ENCODE assay signal across 42 mouse cellular contexts in the genomic region with DNA sequence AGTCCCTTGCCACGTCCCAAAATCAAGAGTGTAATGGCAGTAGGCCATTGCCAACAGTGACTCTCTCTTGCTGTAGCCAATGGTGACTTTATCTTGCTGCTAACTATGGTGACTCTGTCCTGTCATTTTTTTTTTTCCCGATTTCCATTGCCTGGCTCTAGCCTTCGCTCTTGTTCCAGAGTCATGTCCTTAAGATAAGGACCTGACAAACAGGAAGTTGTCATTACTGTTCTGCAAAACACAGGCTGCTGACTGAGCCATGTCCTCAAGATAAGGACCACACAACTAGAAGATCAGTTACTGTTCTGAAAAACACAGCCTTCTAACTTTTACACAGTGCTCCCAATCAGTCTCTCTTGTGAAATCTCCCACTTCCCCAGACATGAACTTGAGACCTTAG. TPM values are rescaled to one million over a fixed set of nuclear protein-coding genes. Genes with fewer than 3 reads are reported as not detected.
DNase-seq lines count a peak whose midpoint lies in the region; ATAC-seq lines count a peak whose summit lies in the region.
"Had no signal": no experiment of that assay in that cellular context is flagged by ENCODE, and none has a peak within 500 bp of the region (broad histone marks: within the 10 kb centered on the region; RNA-seq: fewer than 3 reads in every experiment).

No protein-coding gene starts in this region.

- intact Hi-C loops in heart, postnatal 25 days (cut with DNase I) = no loop called here

- 17% methylated on average over 3 of the region's 3 CpGs for WGBS in liver, embryonic 16.5 days (ENCODE audit: insufficient replicate concordance)
- 25% methylated on average over 3 of the region's 3 CpGs for WGBS in liver, embryonic 11.5 days
- 74% methylated on average over 3 of the region's 3 CpGs for WGBS in midbrain, embryonic 15.5 days

- no peaks in the 10 kb centered on the region for H3K9me3 ChIP-seq in liver, embryonic 16.5 days (replicated peaks; ENCODE audit: control insufficient read depth, low read length)
- no peaks in the 10 kb centered on the region for H3K9me3 ChIP-seq in liver, embryonic 11.5 days (ENCODE audit: control insufficient read depth, low read length)
- no peaks in the 10 kb centered on the region for H3K9me3 ChIP-seq in midbrain, embryonic 15.5 days
- H3K9me3 ChIP-seq: forebrain, embryonic 15.5 days; liver, embryonic 15.5 days had no signal

- H3K36me3 ChIP-seq in liver, embryonic 16.5 days (ENCODE audit: control insufficient read depth, insufficient read depth) = no peaks in the 10 kb centered on the region
- H3K36me3 ChIP-seq in liver, embryonic 11.5 days (ENCODE audit: control insufficient read depth, insufficient read depth, low read length) = no peaks in the 10 kb centered on the region
- H3K36me3 ChIP-seq in midbrain, embryonic 15.5 days (replicated peaks) = no peaks in the 10 kb centered on the region
- H3K36me3 ChIP-seq: embryonic facial prominence, embryonic 13.5 days; forebrain, embryonic 10.5 days; forebrain, embryonic 15.5 days; hindbrain, embryonic 15.5 days; limb, embryonic 13.5 days; liver, embryonic 15.5 days; midbrain, embryonic 10.5 days; neural tube, embryonic 12.5 days had no signal

- H3K4me1 ChIP-seq in liver, embryonic 16.5 days (ENCODE audit: control insufficient read depth, low read depth, low read length) = no peaks in the 10 kb centered on the region
- no peaks in the 10 kb centered on the region; the same call in 1 of the 2 replicates for H3K4me1 ChIP-seq in liver, embryonic 11.5 days (replicated peaks; ENCODE audit: control insufficient read depth, insufficient read depth, low read length)
- no peaks in the 10 kb centered on the region for H3K4me1 ChIP-seq in midbrain, embryonic 15.5 days
- H3K4me1 ChIP-seq: embryonic facial prominence, embryonic 13.5 days; forebrain, embryonic 10.5 days; forebrain, embryonic 15.5 days; hindbrain, embryonic 15.5 days; liver, embryonic 15.5 days; midbrain, embryonic 10.5 days; neural tube, embryonic 12.5 days had no signal

- no peak overlapping the region for H3K9ac ChIP-seq in liver, embryonic 16.5 days (ENCODE audit: low read depth, low read length)
- no peak overlapping the region for H3K9ac ChIP-seq in liver, embryonic 11.5 days (ENCODE audit: low read depth, low read length)
- no peak overlapping the region for H3K9ac ChIP-seq in midbrain, embryonic 15.5 days
- H3K9ac ChIP-seq: embryonic facial prominence, embryonic 13.5 days; forebrain, embryonic 15.5 days; hindbrain, embryonic 15.5 days; limb, embryonic 13.5 days; liver, embryonic 15.5 days; neural tube, embryonic 12.5 days had no signal

- H3K4me3 ChIP-seq in liver, embryonic 16.5 days (ENCODE audit: low read depth, low read length) = no peak overlapping the region
- H3K4me3 ChIP-seq in liver, embryonic 11.5 days (ENCODE audit: low read depth, low read length) = no peak overlapping the region
- H3K4me3 ChIP-seq in midbrain, embryonic 15.5 days = no peak overlapping the region
- H3K4me3 ChIP-seq: embryonic facial prominence, embryonic 13.5 days; forebrain, embryonic 10.5 days; forebrain, embryonic 15.5 days; gastrocnemius, adult 2 months; hindbrain, embryonic 15.5 days; limb, embryonic 13.5 days; liver, embryonic 15.5 days; midbrain, embryonic 10.5 days; neural tube, embryonic 12.5 days had no signal

- peak; percentile 5; the same call in 1 of the 2 replicates for ATAC-seq in liver, embryonic 16.5 days (ENCODE audit: low read depth)
- no peak for ATAC-seq in liver, embryonic 11.5 days (replicated peaks; ENCODE audit: low FRiP score)
- peak; percentile 37; the same call in 1 of the 2 replicates for ATAC-seq in granulocyte monocyte progenitor cell, adult 5-6 weeks (replicated peaks; ENCODE audit: poor library complexity, severe bottlenecking)
- ATAC-seq in megakaryocyte-erythroid progenitor cell, adult 5-6 weeks (replicated peaks; ENCODE audit: low FRiP score, low TSS enrichment, poor library complexity, severe bottlenecking) = 0 out of 2 replicates have a peak, but pooled peaks have one; percentile 22
- ATAC-seq in midbrain, embryonic 15.5 days (replicated peaks) = no peak
- ATAC-seq: activated CD4-positive, CD25-positive, alpha-beta regulatory T cell, adult 4 months; forebrain, embryonic 15.5 days; inflammation-experienced regulatory T-cells, adult 6 months; midbrain, embryonic 16.5 days had no signal

- H3K4me2 ChIP-seq in liver, embryonic 16.5 days (ENCODE audit: low read depth, low read length) = no peak overlapping the region
- no peak overlapping the region for H3K4me2 ChIP-seq in liver, embryonic 11.5 days
- no peak overlapping the region for H3K4me2 ChIP-seq in midbrain, embryonic 15.5 days
- H3K4me2 ChIP-seq: embryonic facial prominence, embryonic 13.5 days; forebrain, embryonic 15.5 days; heart, embryonic 11.5 days; hindbrain, embryonic 15.5 days; limb, embryonic 13.5 days; liver, embryonic 15.5 days; neural tube, embryonic 12.5 days had no signal

- no peak overlapping the region for H3K27ac ChIP-seq in liver, embryonic 16.5 days (ENCODE audit: low read length)
- no peak overlapping the region for H3K27ac ChIP-seq in liver, embryonic 11.5 days (ENCODE audit: low read depth, low read length)
- no peak overlapping the region for H3K27ac ChIP-seq in midbrain, embryonic 15.5 days
- H3K27ac ChIP-seq: embryonic facial prominence, embryonic 13.5 days; forebrain, embryonic 10.5 days; forebrain, embryonic 15.5 days; gastrocnemius, adult 2 months; hindbrain, embryonic 15.5 days; limb, embryonic 13.5 days; liver, embryonic 15.5 days; midbrain, embryonic 10.5 days; neural tube, embryonic 12.5 days; stomach, postnatal 0 days had no signal

- H3K27me3 ChIP-seq in liver, embryonic 16.5 days (ENCODE audit: control insufficient read depth, insufficient read depth, low read depth, low read length) = no peaks in the 10 kb centered on the region
- no peaks in the 10 kb centered on the region for H3K27me3 ChIP-seq in liver, embryonic 11.5 days (replicated peaks; ENCODE audit: control insufficient read depth, insufficient read depth, low read length)
- H3K27me3 ChIP-seq in midbrain, embryonic 15.5 days (replicated peaks) = no peaks in the 10 kb centered on the region
- H3K27me3 ChIP-seq: embryonic facial prominence, embryonic 13.5 days; forebrain, embryonic 15.5 days; hindbrain, embryonic 15.5 days; limb, embryonic 13.5 days; liver, embryonic 15.5 days; neural tube, embryonic 12.5 days had no signal

- DNase-seq in heart, adult 18-20 months = peak; percentile 19 to 41
- DNase-seq in heart, postnatal 25 days (ENCODE audit: low spot score) = no peak
- no peak for DNase-seq in liver, embryonic 11.5 days (ENCODE audit: low spot score)
- DNase-seq in frontal cortex, postnatal 25 days (ENCODE audit: low spot score in 2 of 2) = no peak
- DNase-seq: adrenal gland, adult 2 months; adrenal gland, postnatal 36 days; cerebellum, adult 18-20 months; cerebellum, postnatal 25 days; gastrocnemius, adult 2 months; gastrocnemius, postnatal 36 days; kidney, adult 9 months; kidney, postnatal 10 days; layer of hippocampus, adult 9-11 months; lung, postnatal 36 days; right cerebral cortex, adult 18-20 months; thymus, adult 18-20 months; thymus, postnatal 25 days had no signal

RNA-seq across cellular contexts. Expression of gene Ms4a10, which starts 4.0 kb away (rescaled TPM):
- total RNA-seq in heart, adult 18-20 months (2021) = not detected
- total RNA-seq in heart, postnatal 25 days (2021) = not detected
- 0.31 TPM in 1 of 2 replicates, not detected in the other for polyA plus RNA-seq in liver, embryonic 16.5 days (2015; fragmentation: Nextera tagmentation; extraction: Ambion mirVana)
- polyA plus RNA-seq in liver, embryonic 11.5 days (2014; fragmentation: Nextera tagmentation; extraction: Ambion mirVana) = not detected in 2 replicates
- total RNA-seq in granulocyte monocyte progenitor cell, adult 5-6 weeks (2014; fragmentation: Nextera tagmentation) = not detected in 2 replicates
- not detected in 2 replicates for total RNA-seq in granulocyte monocyte progenitor cell, adult 5-6 weeks (2017)
- total RNA-seq in megakaryocyte-erythroid progenitor cell, adult 5-6 weeks (2014; fragmentation: Nextera tagmentation) = not detected in 2 replicates
- total RNA-seq in megakaryocyte-erythroid progenitor cell, adult 5-6 weeks (2017) = not detected in 2 replicates
- polyA plus RNA-seq in midbrain, embryonic 15.5 days (2015; fragmentation: Nextera tagmentation; extraction: Ambion mirVana) = not detected in 2 replicates
- total RNA-seq: gastrocnemius, adult 2 months; gastrocnemius, postnatal 36 days; hematopoietic stem cell, adult 5-6 weeks; left cerebral cortex, adult 18-20 months; left cerebral cortex, postnatal 25 days had no signal
- polyA plus RNA-seq: activated CD4-positive, CD25-positive, alpha-beta regulatory T cell, adult 4 months; brain, embryonic 14.5 days; embryonic facial prominence, embryonic 13.5 days; forebrain, embryonic 10.5 days; forebrain, embryonic 15.5 days; frontal cortex, adult 2 months; heart, embryonic 11.5 days; heart, embryonic 16.5 days; hindbrain, embryonic 15.5 days; inflammation-experienced regulatory T-cells, adult 6 months; limb, embryonic 13.5 days; liver, embryonic 15.5 days; lung, embryonic 16.5 days; midbrain, embryonic 10.5 days; midbrain, embryonic 16.5 days; neural tube, embryonic 12.5 days; spleen, adult 2 months; stomach, postnatal 0 days had no signal

RNA-seq across cellular contexts. Expression of gene Ccdc86, which starts 21.4 kb away (rescaled TPM):
- 1 to 10 TPM; 6.5 TPM for total RNA-seq in heart, adult 18-20 months (2021)
- 1 to 10 TPM; 5.7 to 6.2 TPM for total RNA-seq in heart, postnatal 25 days (2021)
- polyA plus RNA-seq in liver, embryonic 16.5 days (2015; fragmentation: Nextera tagmentation; extraction: Ambion mirVana) = 9.0 and 9.1 TPM in 2 replicates
- polyA plus RNA-seq in liver, embryonic 11.5 days (2014; fragmentation: Nextera tagmentation; extraction: Ambion mirVana) = 46.0 TPM in 2 replicates
- total RNA-seq in granulocyte monocyte progenitor cell, adult 5-6 weeks (2014; fragmentation: Nextera tagmentation) = 19.0 and 23.1 TPM in 2 replicates
- total RNA-seq in granulocyte monocyte progenitor cell, adult 5-6 weeks (2017) = 15.2 and 20.1 TPM in 2 replicates
- total RNA-seq in megakaryocyte-erythroid progenitor cell, adult 5-6 weeks (2014; fragmentation: Nextera tagmentation) = 24.8 and 30.6 TPM in 2 replicates
- 21.0 and 26.2 TPM in 2 replicates for total RNA-seq in megakaryocyte-erythroid progenitor cell, adult 5-6 weeks (2017)
- polyA plus RNA-seq in midbrain, embryonic 15.5 days (2015; fragmentation: Nextera tagmentation; extraction: Ambion mirVana) = 13.3 and 14.1 TPM in 2 replicates

RNA-seq across cellular contexts. Expression of gene Ms4a15, which starts 22.6 kb away (rescaled TPM):
- total RNA-seq in heart, adult 18-20 months (2021) = not detected
- total RNA-seq in heart, postnatal 25 days (2021) = not detected
- not detected in 2 replicates for polyA plus RNA-seq in liver, embryonic 16.5 days (2015; fragmentation: Nextera tagmentation; extraction: Ambion mirVana)
- not detected in 2 replicates for polyA plus RNA-seq in liver, embryonic 11.5 days (2014; fragmentation: Nextera tagmentation; extraction: Ambion mirVana)
- not detected in 2 replicates for total RNA-seq in granulocyte monocyte progenitor cell, adult 5-6 weeks (2014; fragmentation: Nextera tagmentation)
- total RNA-seq in granulocyte monocyte progenitor cell, adult 5-6 weeks (2017) = not detected in 2 replicates
- total RNA-seq in megakaryocyte-erythroid progenitor cell, adult 5-6 weeks (2014; fragmentation: Nextera tagmentation) = not detected in 2 replicates
- not detected in 2 replicates for total RNA-seq in megakaryocyte-erythroid progenitor cell, adult 5-6 weeks (2017)
- polyA plus RNA-seq in midbrain, embryonic 15.5 days (2015; fragmentation: Nextera tagmentation; extraction: Ambion mirVana) = not detected in 2 replicates
- total RNA-seq: adrenal gland, adult 2 months; adrenal gland, postnatal 36 days; gastrocnemius, adult 2 months; gastrocnemius, postnatal 36 days; hematopoietic stem cell, adult 5-6 weeks; left cerebral cortex, adult 18-20 months; left cerebral cortex, postnatal 25 days had no signal
- polyA plus RNA-seq: adrenal gland, adult 2 months; brain, embryonic 14.5 days; embryonic facial prominence, embryonic 13.5 days; forebrain, embryonic 10.5 days; heart, embryonic 11.5 days; heart, embryonic 16.5 days; inflammation-experienced regulatory T-cells, adult 6 months; limb, embryonic 13.5 days; liver, embryonic 15.5 days; lung, embryonic 16.5 days; midbrain, embryonic 10.5 days; midbrain, embryonic 16.5 days; neural tube, embryonic 12.5 days; stomach, postnatal 0 days had no signal

RNA-seq across cellular contexts. Expression of gene Ptgdr2, which starts 33.5 kb away (rescaled TPM):
- total RNA-seq in heart, adult 18-20 months (2021) = not detected
- total RNA-seq in heart, postnatal 25 days (2021) = under 1 TPM in 1 of 2 experiments, not detected in 1; 0.08 TPM
- polyA plus RNA-seq in liver, embryonic 16.5 days (2015; fragmentation: Nextera tagmentation; extraction: Ambion mirVana) = 0.04 and 0.05 TPM in 2 replicates
- polyA plus RNA-seq in liver, embryonic 11.5 days (2014; fragmentation: Nextera tagmentation; extraction: Ambion mirVana) = not detected in 2 replicates
- total RNA-seq in granulocyte monocyte progenitor cell, adult 5-6 weeks (2014; fragmentation: Nextera tagmentation) = not detected in 2 replicates
- not detected in 2 replicates for total RNA-seq in granulocyte monocyte progenitor cell, adult 5-6 weeks (2017)
- not detected in 2 replicates for total RNA-seq in megakaryocyte-erythroid progenitor cell, adult 5-6 weeks (2014; fragmentation: Nextera tagmentation)
- total RNA-seq in megakaryocyte-erythroid progenitor cell, adult 5-6 weeks (2017) = not detected in 2 replicates
- 0.06 and 0.12 TPM in 2 replicates for polyA plus RNA-seq in midbrain, embryonic 15.5 days (2015; fragmentation: Nextera tagmentation; extraction: Ambion mirVana)
- total RNA-seq: adrenal gland, postnatal 36 days; gastrocnemius, adult 2 months; gastrocnemius, postnatal 36 days had no signal
- polyA plus RNA-seq: activated CD4-positive, CD25-positive, alpha-beta regulatory T cell, adult 4 months; liver, embryonic 15.5 days; neural tube, embryonic 12.5 days had no signal

RNA-seq across cellular contexts. Expression of gene Ms4a18, which starts 47.4 kb away (rescaled TPM):
- not detected for total RNA-seq in heart, adult 18-20 months (2021)
- not detected for total RNA-seq in heart, postnatal 25 days (2021)
- polyA plus RNA-seq in liver, embryonic 16.5 days (2015; fragmentation: Nextera tagmentation; extraction: Ambion mirVana) = 0.20 TPM in 1 of 2 replicates, not detected in the other
- not detected in 2 replicates for polyA plus RNA-seq in liver, embryonic 11.5 days (2014; fragmentation: Nextera tagmentation; extraction: Ambion mirVana)
- total RNA-seq in granulocyte monocyte progenitor cell, adult 5-6 weeks (2014; fragmentation: Nextera tagmentation) = not detected in 2 replicates
- not detected in 2 replicates for total RNA-seq in granulocyte monocyte progenitor cell, adult 5-6 weeks (2017)
- not detected in 2 replicates for total RNA-seq in megakaryocyte-erythroid progenitor cell, adult 5-6 weeks (2014; fragmentation: Nextera tagmentation)
- total RNA-seq in megakaryocyte-erythroid progenitor cell, adult 5-6 weeks (2017) = not detected in 2 replicates
- polyA plus RNA-seq in midbrain, embryonic 15.5 days (2015; fragmentation: Nextera tagmentation; extraction: Ambion mirVana) = not detected in 2 replicates
- total RNA-seq: adrenal gland, adult 2 months; adrenal gland, postnatal 36 days; gastrocnemius, adult 2 months; gastrocnemius, postnatal 36 days; hematopoietic stem cell, adult 5-6 weeks; left cerebral cortex, adult 18-20 months; left cerebral cortex, postnatal 25 days had no signal
- polyA plus RNA-seq: activated CD4-positive, CD25-positive, alpha-beta regulatory T cell, adult 4 months; adrenal gland, adult 2 months; brain, embryonic 14.5 days; embryonic facial prominence, embryonic 13.5 days; forebrain, embryonic 10.5 days; forebrain, embryonic 15.5 days; frontal cortex, adult 2 months; heart, embryonic 11.5 days; heart, embryonic 16.5 days; hindbrain, embryonic 15.5 days; inflammation-experienced regulatory T-cells, adult 6 months; limb, embryonic 13.5 days; lung, embryonic 16.5 days; midbrain, embryonic 10.5 days; midbrain, embryonic 16.5 days; neural tube, embryonic 12.5 days; spleen, adult 2 months; stomach, postnatal 0 days had no signal

Comparison
In these comparisons a context has a peak if more than half of its experiments do, and no peak if none do; other contexts are left out.
1. DNase-seq: peak in heart, adult 18-20 months (2 of 2); none in heart, postnatal 25 days (single experiment), liver, embryonic 11.5 days (single experiment) and frontal cortex, postnatal 25 days (0 of 2).
2. ATAC-seq: peak in liver, embryonic 16.5 days (single experiment), granulocyte monocyte progenitor cell, adult 5-6 weeks (single experiment) and megakaryocyte-erythroid progenitor cell, adult 5-6 weeks (single experiment); none in liver, embryonic 11.5 days (single experiment) and midbrain, embryonic 15.5 days (single experiment).